Mouse (Mus musculus) cerebellum, adult 18-20 months (tissue): Measurements from ENCODE around the gene Reg3g.
"Not testable (repeated sequence)": the region's sequence is repeated elsewhere in the genome, so short reads cannot be mapped to it uniquely, and the experiment has no call there.

Experiments
- DNase-seq, 2 experiments: peaks; one replicate each; pipeline ENCODE4 v3.0.0; 2021

Gene Reg3g

GRCm38 (mm10) chr6:78468772-78469171 lies at the start of gene Reg3g:
Gene Reg3g (minus strand): TSS chr6:78468872.
- no peak for DNase-seq

GRCm38 (mm10) chr6:78515777-78516446 lies 47.2 kb upstream of the Reg3g start:
- peak; percentile 18 to 34 for DNase-seq

GRCm38 (mm10) chr6:78512833-78513232 lies 44.2 kb upstream of the Reg3g start:
- DNase-seq: peak; percentile 37 to 52

GRCm38 (mm10) chr6:78510173-78510900 lies 41.7 kb upstream of the Reg3g start:
- no peak for DNase-seq

GRCm38 (mm10) chr6:78505745-78506144 lies 37.1 kb upstream of the Reg3g start:
- no peak for DNase-seq

- DNase-seq: no peak
Observed at GRCm38 (mm10) chr6:78494633-78495032, 26.0 kb upstream of the Reg3g start.

- DNase-seq: no peak
Observed at GRCm38 (mm10) chr6:78469287-78469686, 615 bp upstream of the Reg3g start.

GRCm38 (mm10) chr6:78463266-78463665 lies 5.4 kb downstream of the Reg3g start:
- DNase-seq: no peak

GRCm38 (mm10) chr6:78462360-78462759 lies 6.3 kb downstream of the Reg3g start:
- no peak for DNase-seq

GRCm38 (mm10) chr6:78460191-78460825 lies 8.4 kb downstream of the Reg3g start:
- DNase-seq: no peak

GRCm38 (mm10) chr6:78452804-78453203 lies 15.9 kb downstream of the Reg3g start:
- no peak for DNase-seq

GRCm38 (mm10) chr6:78448409-78448808 lies 20.3 kb downstream of the Reg3g start:
- DNase-seq: no peak

GRCm38 (mm10) chr6:78447202-78447601 lies 21.5 kb downstream of the Reg3g start:
- no peak for DNase-seq

- DNase-seq: no peak
Observed at GRCm38 (mm10) chr6:78425497-78425896, 43.2 kb downstream of the Reg3g start.

- DNase-seq: not testable (repeated sequence)
Observed at GRCm38 (mm10) chr6:78422411-78422810, 46.3 kb downstream of the Reg3g start, which contains the start of gene Reg1. Gene Reg1 (plus strand): TSS chr6:78422711.
